Mouse (Mus musculus): ENCODE results near the gene Dusp2. TPM values are rescaled to one million over a fixed set of nuclear protein-coding genes. Genes with fewer than 3 reads are reported as not detected.

Gene Dusp2
- 100 to 1,000 TPM; 749 to 751 TPM for total RNA-seq (2023)

GRCm38 (mm10) chr2:127335767-127336496 is at the start of gene Dusp2:
Gene Dusp2 (plus strand): TSS chr2:127336159.

GRCm38 (mm10) chr2:127338416-127338815 is 2.5 kb downstream of the Dusp2 start, which contains the start of gene Astl:
Gene Astl (plus strand): TSS chr2:127338639.

GRCm38 (mm10) chr2:127362459-127363281 is 26.7 kb downstream of the Dusp2 start, which contains the start of gene Adra2b:
Gene Adra2b (plus strand): TSS chr2:127363208.

Other genes starting within 250 kb of the Dusp2 start
- gene Ncaph, start 202.2 kb upstream of the Dusp2 start, total RNA-seq (2023): 1 to 10 TPM; 7.0 to 8.8 TPM
- 10 to 100 TPM; 17.2 to 18.1 TPM for gene Itpripl1, start 192.7 kb upstream of the Dusp2 start, total RNA-seq (2023)
- gene 1810024B03Rik, start 127.9 kb upstream of the Dusp2 start, total RNA-seq (2023): 1 to 10 TPM; 2.6 to 5.0 TPM
- gene Snrnp200, start 127.8 kb upstream of the Dusp2 start, total RNA-seq (2023): 100 to 1,000 TPM; 169 to 187 TPM
- 10 to 100 TPM; 35.7 to 38.7 TPM for gene Ciao1, start 88.3 kb upstream of the Dusp2 start, total RNA-seq (2023)
- gene Tmem127, start 88.3 kb upstream of the Dusp2 start, total RNA-seq (2023): 10 to 100 TPM; 47.7 to 52.5 TPM
- gene Stard7, start 65.9 kb upstream of the Dusp2 start, total RNA-seq (2023): 100 to 1,000 TPM in 1 of 2 experiments, 10 to 100 TPM in 1; 99.1 to 102 TPM
- gene Astl, start 2.5 kb downstream of the Dusp2 start, total RNA-seq (2023): under 1 TPM; 0.38 to 0.83 TPM
- gene Adra2b, start 27.0 kb downstream of the Dusp2 start, total RNA-seq (2023): not detected
- gene Gpat2, start 89.0 kb downstream of the Dusp2 start, total RNA-seq (2023): 1 to 10 TPM in 1 of 2 experiments, not detected in 1; 1.1 TPM
- gene Fahd2a, start 108.4 kb downstream of the Dusp2 start, total RNA-seq (2023): 10 to 100 TPM in 1 of 2 experiments, 1 to 10 TPM in 1; 8.3 to 20.3 TPM
- gene Kcnip3, start 185.9 kb downstream of the Dusp2 start, total RNA-seq (2023): not detected
- gene Prom2, start 205.3 kb downstream of the Dusp2 start, total RNA-seq (2023): not detected

All from B cell, adult 67 days (primary cell).